Mouse (Mus musculus): ENCODE results near the gene Tmem88. TPM values are rescaled to one million over a fixed set of nuclear protein-coding genes. Genes with fewer than 3 reads are reported as not detected.

The Tmem88 gene
- polyA plus RNA-seq, 1 experiment from 2014 or later = 39.1 TPM

DNA sequence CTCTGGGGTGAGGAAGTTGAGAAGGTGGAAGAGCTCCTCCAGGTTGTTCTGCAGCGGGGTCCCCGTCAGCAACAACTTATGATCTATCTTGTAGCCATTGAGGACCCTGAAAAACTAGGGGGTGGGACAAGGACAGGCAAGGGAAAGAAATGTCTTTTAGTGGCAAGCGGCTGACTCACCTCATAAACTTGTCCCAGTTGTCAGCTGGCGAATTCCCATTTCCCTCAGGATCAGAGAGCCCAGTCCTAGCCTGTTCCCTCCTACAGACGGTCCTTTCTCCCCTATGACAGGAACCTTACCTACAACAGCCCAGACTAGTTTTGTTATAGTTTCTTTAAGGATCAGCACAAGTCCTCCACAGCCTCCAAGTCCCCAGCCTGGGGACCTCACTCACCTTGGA lies 41.5 kb downstream of the Tmem88 start:
- Histone ChIP-seq H3K27ac (ENCODE audit: low read depth) (no peak overlapping the region), H3K9me3 (ENCODE audit: low read depth, low read length) (no peaks in the 10 kb centered on the region), H3K4me3 (ENCODE audit: low read depth, low read length) (no peak overlapping the region), H3K4me2 (no peak overlapping the region), H3K36me3 (ENCODE audit: insufficient read depth) (peaks cover 99% of the 10 kb centered on the region), H3K27me3 (ENCODE audit: insufficient read depth, low read length) (no peaks in the 10 kb centered on the region), H3K9ac (no peak overlapping the region), H3K4me1 (ENCODE audit: insufficient read depth) (no peaks in the 10 kb centered on the region)
- WGBS = 88% methylated on average over 5 of the region's 5 CpGs
- ATAC-seq (ENCODE audit: insufficient read depth) = no peak
- no peak for DNase-seq
- no peak for TF ChIP-seq CTCF (IDR thresholded peaks at IDR 0.05; ENCODE audit: low read depth)

Other genes with a start within 250 kb of the Tmem88 start
- not detected in 2 replicates for gene Alox12b, start 241.2 kb downstream of the Tmem88 start, polyA plus RNA-seq (2014; fragmentation: Nextera tagmentation; extraction: Ambion mirVana)
- not detected in 2 replicates for gene Alox8, start 200.4 kb downstream of the Tmem88 start, polyA plus RNA-seq (2014; fragmentation: Nextera tagmentation; extraction: Ambion mirVana)
- gene Gucy2e, start 161.2 kb downstream of the Tmem88 start, polyA plus RNA-seq (2014; fragmentation: Nextera tagmentation; extraction: Ambion mirVana) = not detected in 2 replicates
- gene Cntrob, start 74.5 kb downstream of the Tmem88 start, polyA plus RNA-seq (2014; fragmentation: Nextera tagmentation; extraction: Ambion mirVana) = 16.6 and 19.2 TPM in 2 replicates
- gene Trappc1, start 74.3 kb downstream of the Tmem88 start, polyA plus RNA-seq (2014; fragmentation: Nextera tagmentation; extraction: Ambion mirVana) = 143 and 150 TPM in 2 replicates
- gene Kcnab3, start 72.0 kb downstream of the Tmem88 start, polyA plus RNA-seq (2014; fragmentation: Nextera tagmentation; extraction: Ambion mirVana) = 0.89 and 1.3 TPM in 2 replicates
- gene Rnf227, start 57.8 kb downstream of the Tmem88 start, polyA plus RNA-seq (2014; fragmentation: Nextera tagmentation; extraction: Ambion mirVana) = 15.2 TPM in 2 replicates
- 57.3 and 59.9 TPM in 2 replicates for gene Chd3, start 28.8 kb downstream of the Tmem88 start, polyA plus RNA-seq (2014; fragmentation: Nextera tagmentation; extraction: Ambion mirVana)
- gene Naa38, start 2.7 kb downstream of the Tmem88 start, polyA plus RNA-seq (2014; fragmentation: Nextera tagmentation; extraction: Ambion mirVana) = 169 and 173 TPM in 2 replicates
- gene Cyb5d1, start 2.6 kb downstream of the Tmem88 start, polyA plus RNA-seq (2014; fragmentation: Nextera tagmentation; extraction: Ambion mirVana) = 26.8 and 27.2 TPM in 2 replicates
- 22.9 and 24.4 TPM in 2 replicates for gene Kdm6b, start 15.4 kb upstream of the Tmem88 start, polyA plus RNA-seq (2014; fragmentation: Nextera tagmentation; extraction: Ambion mirVana)
- 0.58 and 1.9 TPM in 2 replicates for gene Dnah2, start 150.9 kb upstream of the Tmem88 start, polyA plus RNA-seq (2014; fragmentation: Nextera tagmentation; extraction: Ambion mirVana)
- gene Efnb3, start 162.0 kb upstream of the Tmem88 start, polyA plus RNA-seq (2014; fragmentation: Nextera tagmentation; extraction: Ambion mirVana) = 2.8 and 3.3 TPM in 2 replicates
- 27.1 and 33.6 TPM in 2 replicates for gene Wrap53, start 182.0 kb upstream of the Tmem88 start, polyA plus RNA-seq (2014; fragmentation: Nextera tagmentation; extraction: Ambion mirVana)
- 178 and 202 TPM in 2 replicates for gene Trp53, start 182.1 kb upstream of the Tmem88 start, polyA plus RNA-seq (2014; fragmentation: Nextera tagmentation; extraction: Ambion mirVana)
- gene Atp1b2, start 207.7 kb upstream of the Tmem88 start, polyA plus RNA-seq (2014; fragmentation: Nextera tagmentation; extraction: Ambion mirVana) = 6.9 and 9.8 TPM in 2 replicates
- gene Shbg, start 219.7 kb upstream of the Tmem88 start, polyA plus RNA-seq (2014; fragmentation: Nextera tagmentation; extraction: Ambion mirVana) = not detected in 2 replicates
- gene Sat2, start 223.8 kb upstream of the Tmem88 start, polyA plus RNA-seq (2014; fragmentation: Nextera tagmentation; extraction: Ambion mirVana) = 18.0 and 18.3 TPM in 2 replicates
- 26.8 and 31.2 TPM in 2 replicates for gene Fxr2, start 234.8 kb upstream of the Tmem88 start, polyA plus RNA-seq (2014; fragmentation: Nextera tagmentation; extraction: Ambion mirVana)